Mouse (Mus musculus) small intestine, adult 2 months (tissue): ENCODE data around the gene Slc7a1.

ENCODE experiments used
- CTCF ChIP-seq: fragments of 200-500 bp; IDR thresholded peaks from 2 replicates; pipeline ENCODE4 v1.5.1; 2012; ENCODE audit warnings: low read depth, mild to moderate bottlenecking, control low read depth, inconsistent platforms, low read length, moderate library complexity, mixed read lengths; ENCODE audit not compliant: insufficient replicate concordance, insufficient read length; ENCODE audit errors: extremely low read depth
- POLR2A ChIP-seq: fragments of 200-500 bp; IDR thresholded peaks from 2 replicates; pipeline ENCODE4 v1.6.1; 2012; ENCODE audit warnings: low read depth, mild to moderate bottlenecking, control low read depth, inconsistent platforms, low read length, moderate library complexity

DNA sequence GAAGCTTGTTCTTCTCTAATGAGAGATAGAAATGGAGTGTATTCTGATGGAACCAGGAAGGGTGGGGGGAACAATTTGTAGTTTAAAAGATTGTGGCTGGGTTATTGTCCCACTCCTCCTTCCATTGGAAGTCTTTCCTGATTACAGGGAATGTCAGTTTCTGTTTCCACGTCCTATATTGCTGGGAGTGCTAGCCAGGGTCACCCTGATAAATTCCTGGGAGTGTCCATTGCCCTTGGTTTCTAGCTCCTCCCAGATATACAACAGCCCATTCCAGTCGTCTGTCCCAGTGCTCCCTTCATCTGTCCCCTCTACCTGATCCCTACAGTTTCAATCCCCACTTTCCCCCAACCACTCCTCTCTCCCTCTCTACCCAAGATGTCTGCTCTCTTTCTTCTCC, 21.6 kb upstream of the Slc7a1 start:
- TF ChIP-seq CTCF, result no peak
- no peak for TF ChIP-seq POLR2A
